ENCODE assay signal across 17 mouse cellular contexts in genomic region chr6:16765354-16765753, GRCm38 (mm10).
DNase-seq lines count a peak whose midpoint lies in the region; ATAC-seq lines count a peak whose summit lies in the region.
"Had no signal": no experiment of that assay in that cellular context is flagged by ENCODE, and none has a peak within 500 bp of the region (broad histone marks: within the 10 kb centered on the region; RNA-seq: fewer than 3 reads in every experiment).

No protein-coding gene starts in this region.

- no peak overlapping the region for H3K9ac ChIP-seq in limb, embryonic 13.5 days
- H3K9ac ChIP-seq in embryonic facial prominence, embryonic 11.5 days (replicated peaks; ENCODE audit: low read length): no peak overlapping the region
- no peak overlapping the region for H3K9ac ChIP-seq in stomach, embryonic 16.5 days (ENCODE audit: low read length)
- H3K9ac ChIP-seq: embryonic facial prominence, embryonic 13.5 days; heart, embryonic 12.5 days; hindbrain, embryonic 14.5 days had no signal

- no peaks in the 10 kb centered on the region for H3K36me3 ChIP-seq in limb, embryonic 13.5 days
- H3K36me3 ChIP-seq in limb, embryonic 10.5 days: no peaks in the 10 kb centered on the region
- no peaks in the 10 kb centered on the region for H3K36me3 ChIP-seq in embryonic facial prominence, embryonic 10.5 days (replicated peaks)
- H3K36me3 ChIP-seq in embryonic facial prominence, embryonic 11.5 days (replicated peaks; ENCODE audit: control insufficient read depth, insufficient read depth, low read depth, low read length): no peaks in the 10 kb centered on the region
- no peaks in the 10 kb centered on the region for H3K36me3 ChIP-seq in stomach, embryonic 16.5 days (ENCODE audit: control insufficient read depth, insufficient read depth, low read length)
- H3K36me3 ChIP-seq: embryonic facial prominence, embryonic 13.5 days; heart, embryonic 12.5 days; hindbrain, embryonic 10.5 days had no signal

- peak; percentile 15; the same call in 1 of the 2 replicates for ATAC-seq in limb, embryonic 13.5 days (ENCODE audit: low FRiP score, low read depth)
- ATAC-seq in embryonic facial prominence, embryonic 11.5 days (replicated peaks; ENCODE audit: insufficient number of reproducible peaks, low FRiP score, low TSS enrichment, low read depth): no peak
- peak; percentile 44; the same call in 1 of the 2 replicates for ATAC-seq in stomach, embryonic 16.5 days (ENCODE audit: insufficient read depth, low FRiP score)
- ATAC-seq: forebrain, embryonic 14.5 days had no signal

- DNase-seq in limb, embryonic 10.5 days (ENCODE audit: low spot score): no peak
- peak; percentile 11 for DNase-seq in embryonic facial prominence, embryonic 10.5 days (ENCODE audit: low spot score)
- DNase-seq in embryonic facial prominence, embryonic 11.5 days (ENCODE audit: low spot score): peak; percentile 47
- no peak for DNase-seq in left cerebral cortex, adult 9 months (ENCODE audit: low spot score in 2 of 2)
- DNase-seq: adrenal gland, adult 2 months; adrenal gland, postnatal 25 days; cerebellum, adult 18-20 months; cerebellum, postnatal 10 days; gastrocnemius, adult 2 months; gastrocnemius, postnatal 25 days had no signal

- H3K4me1 ChIP-seq in limb, embryonic 13.5 days: peaks cover 12% of the 10 kb centered on the region
- H3K4me1 ChIP-seq in limb, embryonic 10.5 days: peaks cover 5% of the 10 kb centered on the region; the same call in 1 of the 2 replicates
- peaks cover 4% of the 10 kb centered on the region; the same call in 1 of the 2 replicates for H3K4me1 ChIP-seq in embryonic facial prominence, embryonic 10.5 days
- no peaks in the 10 kb centered on the region for H3K4me1 ChIP-seq in embryonic facial prominence, embryonic 11.5 days (ENCODE audit: control insufficient read depth, insufficient read depth, low read length)
- H3K4me1 ChIP-seq in stomach, embryonic 16.5 days (ENCODE audit: control insufficient read depth, insufficient read depth, low read length): peaks cover 3% of the 10 kb centered on the region; the same call in 1 of the 2 replicates
- H3K4me1 ChIP-seq: embryonic facial prominence, embryonic 13.5 days; heart, embryonic 12.5 days; hindbrain, embryonic 10.5 days had no signal

- no peak overlapping the region for H3K27ac ChIP-seq in limb, embryonic 13.5 days
- no peak overlapping the region for H3K27ac ChIP-seq in limb, embryonic 10.5 days
- H3K27ac ChIP-seq in embryonic facial prominence, embryonic 10.5 days (replicated peaks): no peak overlapping the region
- no peak overlapping the region for H3K27ac ChIP-seq in embryonic facial prominence, embryonic 11.5 days (replicated peaks; ENCODE audit: low read depth, low read length)
- no peak overlapping the region for H3K27ac ChIP-seq in stomach, embryonic 16.5 days (ENCODE audit: low read length)
- H3K27ac ChIP-seq: embryonic facial prominence, embryonic 13.5 days; gastrocnemius, adult 2 months; hindbrain, embryonic 10.5 days; hindbrain, embryonic 14.5 days had no signal

- H3K9me3 ChIP-seq in limb, embryonic 13.5 days: no peaks in the 10 kb centered on the region
- H3K9me3 ChIP-seq in limb, embryonic 10.5 days (replicated peaks): no peaks in the 10 kb centered on the region
- H3K9me3 ChIP-seq in embryonic facial prominence, embryonic 10.5 days: no peaks in the 10 kb centered on the region
- H3K9me3 ChIP-seq in embryonic facial prominence, embryonic 11.5 days (replicated peaks; ENCODE audit: control insufficient read depth, low read length): no peaks in the 10 kb centered on the region
- H3K9me3 ChIP-seq in stomach, embryonic 16.5 days (replicated peaks; ENCODE audit: control insufficient read depth, low read length): no peaks in the 10 kb centered on the region
- H3K9me3 ChIP-seq: embryonic facial prominence, embryonic 13.5 days; heart, embryonic 12.5 days; hindbrain, embryonic 10.5 days had no signal

- H3K4me2 ChIP-seq in limb, embryonic 13.5 days (replicated peaks): no peak overlapping the region
- no peak overlapping the region for H3K4me2 ChIP-seq in embryonic facial prominence, embryonic 11.5 days (ENCODE audit: low read depth, low read length)
- H3K4me2 ChIP-seq in stomach, embryonic 16.5 days (ENCODE audit: low read depth, low read length): no peak overlapping the region
- H3K4me2 ChIP-seq: embryonic facial prominence, embryonic 13.5 days; heart, embryonic 12.5 days; hindbrain, embryonic 14.5 days had no signal

- 43% methylated on average over 4 of the region's 4 CpGs for WGBS in limb, embryonic 13.5 days
- 84% methylated on average over 4 of the region's 4 CpGs for WGBS in limb, embryonic 10.5 days
- WGBS in embryonic facial prominence, embryonic 10.5 days: 54% methylated on average over 4 of the region's 4 CpGs
- 44% methylated on average over 4 of the region's 4 CpGs for WGBS in embryonic facial prominence, embryonic 11.5 days
- WGBS in stomach, embryonic 16.5 days: 26% methylated on average over 4 of the region's 4 CpGs

- no peaks in the 10 kb centered on the region for H3K27me3 ChIP-seq in limb, embryonic 13.5 days
- no peaks in the 10 kb centered on the region for H3K27me3 ChIP-seq in limb, embryonic 10.5 days (ENCODE audit: low read depth, poor library complexity, severe bottlenecking)
- no peaks in the 10 kb centered on the region for H3K27me3 ChIP-seq in embryonic facial prominence, embryonic 10.5 days (replicated peaks; ENCODE audit: low read depth, poor library complexity, severe bottlenecking)
- no peaks in the 10 kb centered on the region for H3K27me3 ChIP-seq in embryonic facial prominence, embryonic 11.5 days (ENCODE audit: control insufficient read depth, insufficient read depth, low read length)
- no peaks in the 10 kb centered on the region for H3K27me3 ChIP-seq in stomach, embryonic 16.5 days (ENCODE audit: control insufficient read depth, insufficient read depth, low read length)
- H3K27me3 ChIP-seq: embryonic facial prominence, embryonic 13.5 days; heart, embryonic 12.5 days had no signal

- H3K4me3 ChIP-seq in limb, embryonic 13.5 days: no peak overlapping the region
- no peak overlapping the region for H3K4me3 ChIP-seq in limb, embryonic 10.5 days
- no peak overlapping the region for H3K4me3 ChIP-seq in embryonic facial prominence, embryonic 10.5 days
- H3K4me3 ChIP-seq in embryonic facial prominence, embryonic 11.5 days (ENCODE audit: low read depth, low read length): no peak overlapping the region
- H3K4me3 ChIP-seq in stomach, embryonic 16.5 days (replicated peaks; ENCODE audit: low read length): no peak overlapping the region
- H3K4me3 ChIP-seq: embryonic facial prominence, embryonic 13.5 days; gastrocnemius, adult 2 months; heart, embryonic 12.5 days; hindbrain, embryonic 10.5 days had no signal

Comparison
In these comparisons a context has a peak if more than half of its experiments do, and no peak if none do; other contexts are left out.
1. DNase-seq: peak in embryonic facial prominence, embryonic 10.5 days (single experiment) and embryonic facial prominence, embryonic 11.5 days (single experiment); none in limb, embryonic 10.5 days (single experiment) and left cerebral cortex, adult 9 months (0 of 2).